Mouse (Mus musculus): ENCODE data around the gene Lhfpl3.

- TF ChIP-seq CTCF (IDR thresholded peaks at IDR 0.05; ENCODE audit: extremely low read depth, insufficient read depth, low read length) (peak; percentile 50), POLR2A (IDR thresholded peaks at IDR 0.05; ENCODE audit: extremely low read depth, insufficient read depth, low read length) (no peak)
Observed at GRCm38 (mm10) chr5:23246974-23247373, 501.1 kb downstream of the Lhfpl3 start.
